Mouse (Mus musculus) limb, embryonic 13.5 days (tissue): Measurements from ENCODE around the gene Lbhd2. TPM values are rescaled to one million over a fixed set of nuclear protein-coding genes. Genes with fewer than 3 reads are reported as not detected.

ENCODE experiments used
- ATAC-seq: fragments of 200-750 bp; cut with Nextera tagmentation; 2 replicates; pipeline ENCODE4 v1.8.0; 2017; ENCODE audit warnings: low read depth, moderate number of reproducible peaks, moderate TSS enrichment; ENCODE audit not compliant: low FRiP score
- H3K27ac ChIP-seq: fragments of 300-500 bp; sonication (generic); 2 replicates; pipeline ENCODE4 v1.5.1; 2015; ENCODE audit warnings: inconsistent platforms, mild to moderate bottlenecking, moderate library complexity
- H3K27me3 ChIP-seq: fragments of 300-500 bp; sonication (generic); 2 replicates; pipeline ENCODE4 v1.6.1; 2015; ENCODE audit warnings: mild to moderate bottlenecking, inconsistent platforms
- H3K36me3 ChIP-seq: fragments of 300-500 bp; sonication (generic); 2 replicates; pipeline ENCODE4 v1.6.1; 2015; ENCODE audit warnings: inconsistent platforms, mild to moderate bottlenecking, moderate library complexity
- H3K4me1 ChIP-seq: fragments of 300-500 bp; sonication (generic); 2 replicates; pipeline ENCODE4 v1.6.1; 2015; ENCODE audit warnings: inconsistent platforms
- H3K4me2 ChIP-seq: fragments of 300-500 bp; sonication (generic); replicated peaks from 2 replicates; pipeline ENCODE4 v1.6.1; 2015; ENCODE audit warnings: inconsistent platforms, mild to moderate bottlenecking, moderate library complexity
- H3K4me3 ChIP-seq: fragments of 300-500 bp; sonication (generic); 2 replicates; pipeline ENCODE4 v1.5.1; 2015; ENCODE audit warnings: moderate library complexity, mild to moderate bottlenecking, inconsistent platforms
- H3K9ac ChIP-seq: fragments of 300-500 bp; sonication (generic); 2 replicates; pipeline ENCODE4 v1.6.1; 2015; ENCODE audit warnings: mild to moderate bottlenecking, inconsistent platforms
- H3K9me3 ChIP-seq: fragments of 300-500 bp; sonication (generic); 2 replicates; pipeline ENCODE4 v1.6.1; 2016; ENCODE audit warnings: inconsistent platforms
- WGBS: fragments of 180-500 bp; shearing (Covaris S2); methylation state at CpG from one replicate; pipeline ENCODE4 v1.1.7; 2015; 5-methylcytosine and 5-hydroxymethylcytosine counted together
- polyA plus RNA-seq: library from polyadenylated mRNA; unstranded; fragments of >200 nt; fragmentation: Nextera tagmentation; extraction: Ambion mirVana; gene quantifications from 2 replicates; pipeline ENCODE4 v1.2.1, GENCODE M21; 2015

The Lbhd2 gene
- polyA plus RNA-seq, 1 experiment from 2014 or later = 9.5 TPM

DNA sequence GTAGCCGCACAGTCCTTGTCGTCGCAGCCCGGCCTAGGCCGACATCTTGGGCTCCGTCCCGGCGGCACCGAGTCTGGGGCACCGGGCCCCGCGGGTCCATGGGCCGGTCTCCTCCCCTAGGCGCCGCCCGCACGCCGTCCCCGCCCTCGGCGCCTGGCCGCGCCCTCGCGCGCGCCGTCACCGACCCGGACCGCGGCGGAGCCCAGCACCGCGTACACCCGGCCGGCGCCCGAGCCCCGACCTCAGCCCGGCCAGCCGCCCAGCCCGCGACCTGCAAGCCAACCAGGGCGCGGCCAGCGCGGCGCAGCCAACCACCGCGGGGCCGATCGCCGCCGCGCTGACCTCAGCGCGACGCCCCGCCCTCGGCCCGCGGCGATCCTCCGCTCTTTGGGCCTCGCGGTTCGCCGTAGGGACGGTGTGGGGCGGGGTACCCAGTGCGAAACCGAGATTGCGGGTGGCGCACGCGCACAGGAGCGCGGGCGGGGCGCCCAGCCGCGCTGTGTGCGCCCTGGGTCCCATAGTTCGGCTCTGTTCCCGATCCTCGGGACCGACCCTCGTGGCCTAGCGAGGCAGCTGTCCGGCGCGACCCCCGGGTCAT lies 29.1 kb upstream of the Lbhd2 start, which contains the start of gene Cdc42bpb:
Gene Cdc42bpb (minus strand): TSS at position 343 of the 598 bp plus-strand sequence.
- H3K9me3 ChIP-seq = no peaks in the 10 kb centered on the region

DNA sequence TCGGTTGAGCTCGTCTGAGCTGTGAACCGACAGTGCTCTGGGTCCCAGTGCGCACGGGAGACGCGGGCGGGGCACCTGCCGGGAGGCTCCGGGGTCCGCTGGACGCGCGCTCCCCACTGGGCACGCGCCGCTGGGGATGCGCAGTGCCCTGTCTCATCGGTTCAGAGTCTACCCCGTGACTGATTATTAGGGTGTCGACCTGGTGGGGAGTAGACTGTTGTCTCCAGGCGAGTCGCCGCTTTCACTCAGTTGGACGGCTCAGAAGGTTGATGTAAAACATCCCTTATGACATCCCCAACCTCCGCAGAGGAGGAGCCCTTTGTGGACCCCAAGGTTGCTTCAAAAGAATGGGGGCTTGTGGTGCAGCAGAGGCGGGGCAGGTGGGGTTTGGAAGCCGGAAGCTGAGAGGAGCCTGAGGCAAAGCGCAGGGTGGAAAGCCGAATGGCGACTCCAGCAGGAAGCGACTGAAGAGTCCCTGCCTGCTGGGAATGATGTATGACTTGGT lies 28.6 kb upstream of the Lbhd2 start:
- H3K4me1 ChIP-seq = peaks cover 20% of the 10 kb centered on the region
- peak overlapping the region; percentile 94 for H3K4me2 ChIP-seq
- no peaks in the 10 kb centered on the region for H3K36me3 ChIP-seq
- peaks cover 9% of the 10 kb centered on the region; the same call in 1 of the 2 replicates for H3K27me3 ChIP-seq
- peak; percentile 64 for ATAC-seq
- H3K9ac ChIP-seq = peak overlapping the region; percentile 93
- under 1% methylated on average over 32 of the region's 32 CpGs for WGBS
- H3K9me3 ChIP-seq = no peaks in the 10 kb centered on the region
- H3K27ac ChIP-seq = no peak overlapping the region
- H3K4me3 ChIP-seq = peak overlapping the region; percentile 97

More for the DNA sequence above, 29.1 kb upstream of the Lbhd2 start, which contains the start of gene Cdc42bpb:
- Histone ChIP-seq H3K9ac (peak within 1 kb of the TSS; percentile 93), H3K4me3 (peak within 1 kb of the TSS; percentile 97), H3K27ac (peak within 1 kb of the TSS; percentile 85), H3K27me3 (peaks cover 9% of the 10 kb centered on the region; the same call in 1 of the 2 replicates), H3K4me2 (peak within 1 kb of the TSS; percentile 94), H3K4me1 (peaks cover 20% of the 10 kb centered on the region), H3K36me3 (no peaks in the 10 kb centered on the region)
- peak; percentile 95 for ATAC-seq
- 0% methylated on average over 85 of the region's 94 CpGs for WGBS

DNA sequence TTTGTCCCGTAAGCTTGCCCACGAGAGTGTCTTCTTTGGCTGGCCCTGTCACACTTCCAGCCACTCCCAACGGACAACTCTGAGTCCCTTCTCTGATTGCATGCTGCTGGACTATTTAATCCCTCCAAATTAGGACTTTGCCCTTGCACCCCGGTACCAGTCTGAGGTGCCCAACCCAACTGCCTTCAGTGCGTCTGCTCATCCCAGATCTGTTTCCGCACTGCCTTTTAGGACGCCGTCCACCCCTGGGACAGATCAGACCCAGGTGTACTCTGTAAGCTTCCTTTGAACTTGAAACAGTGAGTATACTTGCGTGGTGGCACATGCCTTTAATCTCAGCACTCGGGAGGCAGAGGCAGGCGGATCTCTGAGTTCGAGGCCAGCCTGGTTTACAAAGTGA lies 27.8 kb upstream of the Lbhd2 start:
- Histone ChIP-seq H3K4me1 (peaks cover 20% of the 10 kb centered on the region), H3K4me2 (peak overlapping the region; percentile 94), H3K27ac (no peak overlapping the region), H3K27me3 (peaks cover 9% of the 10 kb centered on the region; the same call in 1 of the 2 replicates), H3K36me3 (no peaks in the 10 kb centered on the region), H3K9ac (no peak overlapping the region), H3K9me3 (no peaks in the 10 kb centered on the region), H3K4me3 (peak overlapping the region; percentile 97; the same call in 1 of the 2 replicates)
- WGBS = 76% methylated on average over 12 of the region's 12 CpGs
- ATAC-seq = no peak

DNA sequence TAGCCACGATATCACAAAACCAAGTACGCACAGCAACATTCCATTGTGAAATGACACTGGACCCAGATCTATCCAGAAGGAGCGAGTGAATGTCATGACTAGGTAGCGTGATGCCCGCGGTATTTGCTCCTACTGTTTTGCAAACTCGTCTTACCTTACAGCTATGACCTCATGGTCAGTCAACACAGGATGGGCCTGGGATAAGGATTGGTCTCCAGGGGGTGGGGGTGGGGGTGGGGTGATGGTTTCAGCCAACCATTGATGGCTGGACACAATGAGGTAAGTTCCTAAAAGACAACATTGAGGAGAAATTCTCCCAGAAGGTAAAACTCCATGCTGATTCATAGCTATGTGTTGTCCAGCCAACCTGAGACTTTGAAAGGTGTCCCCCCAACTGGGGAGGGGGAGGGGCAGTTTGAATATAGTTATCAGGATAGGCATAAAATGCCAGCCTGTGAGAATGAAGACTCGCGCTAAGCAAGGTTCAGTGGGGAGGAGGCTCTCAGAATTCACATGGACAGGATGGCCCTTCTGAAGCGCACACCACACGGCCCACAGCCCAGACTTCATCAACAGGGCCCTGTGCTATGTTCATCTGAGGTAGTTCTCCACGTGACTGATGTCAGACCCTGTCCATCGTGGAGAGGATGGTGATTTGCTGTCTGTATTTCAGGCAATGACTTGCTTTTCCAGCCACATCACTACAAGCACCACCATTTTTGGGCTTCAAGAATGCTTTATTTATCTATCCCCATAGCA lies 20.5 kb upstream of the Lbhd2 start:
- Histone ChIP-seq H3K27ac (no peak overlapping the region), H3K4me1 (peaks cover 9% of the 10 kb centered on the region; the same call in 1 of the 2 replicates), H3K36me3 (no peaks in the 10 kb centered on the region), H3K9me3 (no peaks in the 10 kb centered on the region), H3K4me2 (no peak overlapping the region), H3K9ac (no peak overlapping the region), H3K27me3 (no peaks in the 10 kb centered on the region), H3K4me3 (no peak overlapping the region)
- ATAC-seq = no peak
- WGBS = 87% methylated on average over 13 of the region's 13 CpGs

DNA sequence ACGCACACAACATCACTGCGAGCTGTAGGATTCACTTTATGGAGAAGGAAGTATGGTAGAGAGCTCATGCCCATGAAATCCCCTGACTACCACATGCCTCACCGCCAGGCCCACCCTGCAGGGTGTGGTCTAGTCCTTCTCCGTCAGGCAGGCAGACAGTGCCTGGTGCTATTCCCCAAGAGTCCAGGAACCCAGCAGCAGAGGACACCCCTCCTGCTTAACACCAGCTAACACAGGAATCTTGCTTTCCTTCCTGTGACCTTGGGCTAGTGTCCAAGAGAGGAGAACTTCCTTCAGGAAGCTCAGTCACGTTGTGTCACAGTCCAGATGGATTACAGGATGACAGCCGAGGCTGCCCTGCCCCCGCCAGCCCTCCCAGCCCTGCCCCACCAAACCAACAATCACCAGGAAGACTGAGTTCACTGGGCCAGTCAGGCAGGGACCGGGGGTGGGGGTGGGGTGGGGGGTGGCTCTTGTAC lies 19.9 kb upstream of the Lbhd2 start:
- H3K4me2 ChIP-seq = no peak overlapping the region
- 64% methylated on average over 8 of the region's 8 CpGs for WGBS
- no peaks in the 10 kb centered on the region for H3K27me3 ChIP-seq
- H3K9me3 ChIP-seq = no peaks in the 10 kb centered on the region
- H3K27ac ChIP-seq = no peak overlapping the region
- no peak overlapping the region for H3K9ac ChIP-seq
- H3K4me1 ChIP-seq = peaks cover 9% of the 10 kb centered on the region; the same call in 1 of the 2 replicates
- ATAC-seq = peak; percentile 40; the same call in 1 of the 2 replicates
- H3K36me3 ChIP-seq = no peaks in the 10 kb centered on the region
- H3K4me3 ChIP-seq = no peak overlapping the region

DNA sequence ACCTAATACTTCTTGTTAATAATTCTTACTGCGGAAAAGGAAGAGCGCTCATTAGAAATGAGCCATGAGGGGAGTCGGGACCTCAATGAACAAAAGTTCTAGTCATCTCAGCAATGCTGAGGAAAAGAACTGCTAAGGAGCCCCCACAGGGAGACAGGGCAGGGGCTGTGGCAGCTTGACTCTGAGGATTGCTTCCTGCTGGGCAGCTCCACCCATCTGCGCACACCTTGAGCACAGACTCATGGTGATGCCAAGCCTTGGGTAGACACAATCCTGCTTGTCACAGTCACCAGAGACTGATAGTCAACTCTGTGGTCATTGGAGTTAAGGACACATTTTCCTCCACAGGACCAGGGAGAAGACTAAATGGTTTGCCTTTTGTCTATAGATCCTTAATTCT lies 19.5 kb upstream of the Lbhd2 start:
- Histone ChIP-seq H3K9ac (no peak overlapping the region), H3K36me3 (no peaks in the 10 kb centered on the region), H3K27me3 (no peaks in the 10 kb centered on the region), H3K9me3 (no peaks in the 10 kb centered on the region), H3K4me3 (no peak overlapping the region), H3K4me1 (peaks cover 9% of the 10 kb centered on the region; the same call in 1 of the 2 replicates), H3K27ac (no peak overlapping the region), H3K4me2 (no peak overlapping the region)
- 91% methylated on average over 4 of the region's 4 CpGs for WGBS
- no peak for ATAC-seq

DNA sequence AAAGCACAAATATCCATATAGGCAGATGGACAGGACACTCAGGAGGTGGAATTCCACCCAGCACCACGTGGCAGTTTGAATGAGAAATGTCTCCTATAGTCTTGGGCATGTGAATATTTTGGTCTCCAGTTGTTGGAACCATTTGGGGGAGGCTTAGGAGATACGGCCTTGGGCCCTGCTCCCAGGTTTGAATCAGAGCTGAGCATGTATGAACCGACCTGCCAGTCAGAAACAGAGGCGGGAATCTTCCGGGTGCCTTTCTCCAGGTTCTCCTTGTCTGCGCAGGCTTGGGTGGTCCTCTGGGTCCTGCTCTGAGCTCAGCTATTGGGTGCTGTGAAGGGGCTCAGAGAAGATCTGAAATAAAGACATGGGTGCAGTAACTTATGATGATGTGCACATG lies 12.6 kb upstream of the Lbhd2 start:
- no peak overlapping the region for H3K9ac ChIP-seq
- ATAC-seq = no peak
- WGBS = 77% methylated on average over 6 of the region's 6 CpGs

DNA sequence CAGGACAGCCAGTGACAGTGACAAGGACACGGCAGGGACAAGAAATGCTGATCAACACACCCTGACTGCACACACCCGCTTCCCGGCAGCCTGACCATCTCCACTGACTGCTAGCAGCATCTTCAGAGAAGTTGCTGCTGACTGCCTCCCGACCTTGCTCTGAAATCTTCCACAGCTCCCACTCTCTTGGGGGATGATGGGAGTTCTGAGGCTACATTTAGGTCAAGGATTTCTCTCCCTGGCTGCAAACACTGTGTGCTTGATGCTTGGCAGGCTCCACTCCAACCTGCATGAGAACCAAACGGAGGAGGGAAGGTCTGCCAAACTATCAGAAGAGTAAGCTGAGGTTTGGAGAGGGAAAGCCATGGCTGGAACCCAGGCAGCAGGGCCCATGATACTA lies 9.6 kb upstream of the Lbhd2 start:
- Histone ChIP-seq H3K9me3 (no peaks in the 10 kb centered on the region), H3K4me2 (no peak overlapping the region), H3K36me3 (no peaks in the 10 kb centered on the region), H3K27ac (no peak overlapping the region), H3K4me1 (peaks cover 5% of the 10 kb centered on the region; the same call in 1 of the 2 replicates), H3K4me3 (no peak overlapping the region), H3K27me3 (peaks cover 31% of the 10 kb centered on the region), H3K9ac (peak overlapping the region; percentile 13; the same call in 1 of the 2 replicates)
- no peak for ATAC-seq
- 70% methylated on average over 5 of the region's 5 CpGs for WGBS

More for the DNA sequence above, 12.6 kb upstream of the Lbhd2 start:
- H3K27me3 ChIP-seq = peaks cover 20% of the 10 kb centered on the region
- H3K4me2 ChIP-seq = no peak overlapping the region
- no peaks in the 10 kb centered on the region for H3K9me3 ChIP-seq
- no peak overlapping the region for H3K27ac ChIP-seq
- no peaks in the 10 kb centered on the region for H3K4me1 ChIP-seq
- H3K36me3 ChIP-seq = no peaks in the 10 kb centered on the region
- H3K4me3 ChIP-seq = no peak overlapping the region

DNA sequence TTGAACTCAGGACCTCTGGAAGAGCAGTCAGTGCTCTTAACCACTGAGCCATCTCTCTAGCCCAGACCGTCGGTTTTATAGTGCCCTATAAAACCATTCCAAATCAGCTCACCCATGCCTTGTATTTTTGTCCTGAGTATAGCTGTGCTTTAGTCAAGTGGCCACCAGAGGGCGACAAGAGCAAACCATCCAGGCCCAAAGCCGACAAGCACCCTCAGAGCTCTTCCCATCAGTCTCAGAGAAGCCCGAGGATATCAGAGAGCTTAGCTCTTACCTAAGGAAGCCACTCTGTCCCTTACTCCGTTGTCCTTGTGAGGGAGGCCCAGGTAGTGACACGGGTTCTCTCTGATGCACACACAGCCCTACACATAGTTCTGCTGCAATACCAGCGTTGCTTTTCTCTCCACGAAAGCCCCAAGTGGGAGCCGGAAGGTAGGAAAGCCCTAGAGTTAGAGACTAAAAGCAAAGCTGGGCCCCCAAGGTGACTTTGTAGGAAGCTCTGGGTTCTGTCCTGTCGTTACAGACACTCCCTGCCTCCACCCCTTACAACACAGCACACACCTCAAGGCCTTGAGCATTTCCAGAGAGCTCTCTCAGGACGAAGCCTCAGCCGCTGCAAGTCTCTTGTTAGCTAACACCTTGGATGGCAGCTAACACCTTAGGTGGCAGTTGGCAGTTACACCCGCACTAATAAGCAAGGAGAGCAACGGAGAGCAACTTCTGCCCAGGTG lies 5.0 kb upstream of the Lbhd2 start:
- peaks cover 55% of the 10 kb centered on the region for H3K27me3 ChIP-seq
- no peak overlapping the region for H3K4me2 ChIP-seq
- peaks cover 8% of the 10 kb centered on the region for H3K4me1 ChIP-seq
- peak; percentile 68; the same call in 1 of the 2 replicates for ATAC-seq
- H3K9me3 ChIP-seq = no peaks in the 10 kb centered on the region
- WGBS = 13% methylated on average over 15 of the region's 15 CpGs
- H3K9ac ChIP-seq = no peak overlapping the region
- H3K36me3 ChIP-seq = no peaks in the 10 kb centered on the region
- H3K4me3 ChIP-seq = no peak overlapping the region
- H3K27ac ChIP-seq = no peak overlapping the region

DNA sequence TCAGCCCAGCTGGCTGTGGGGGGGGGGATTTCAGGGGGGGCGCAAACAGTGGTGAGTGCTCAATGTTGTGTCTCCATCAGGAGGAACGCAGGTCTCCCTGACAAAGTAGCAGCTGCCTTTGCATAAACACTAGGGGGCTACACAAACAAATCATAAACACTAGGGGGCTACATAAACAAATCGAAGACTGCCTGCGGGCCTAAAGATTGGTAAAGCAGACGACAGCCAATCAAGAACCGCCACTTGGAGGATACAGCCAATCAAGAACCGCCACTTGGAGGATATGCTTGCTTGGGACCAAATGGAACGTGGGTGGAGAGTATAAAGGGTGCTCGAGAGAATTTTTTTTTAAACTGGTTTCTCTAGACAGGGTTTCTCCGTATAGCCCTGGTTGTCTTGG lies 1.7 kb upstream of the Lbhd2 start:
- no peak overlapping the region for H3K4me3 ChIP-seq
- no peak overlapping the region for H3K27ac ChIP-seq
- H3K36me3 ChIP-seq = no peaks in the 10 kb centered on the region
- H3K27me3 ChIP-seq = peaks cover 66% of the 10 kb centered on the region
- peaks cover 12% of the 10 kb centered on the region for H3K4me1 ChIP-seq
- no peak overlapping the region for H3K4me2 ChIP-seq
- no peaks in the 10 kb centered on the region for H3K9me3 ChIP-seq
- ATAC-seq = no peak
- H3K9ac ChIP-seq = no peak overlapping the region
- WGBS = 53% methylated on average over 10 of the region's 10 CpGs

DNA sequence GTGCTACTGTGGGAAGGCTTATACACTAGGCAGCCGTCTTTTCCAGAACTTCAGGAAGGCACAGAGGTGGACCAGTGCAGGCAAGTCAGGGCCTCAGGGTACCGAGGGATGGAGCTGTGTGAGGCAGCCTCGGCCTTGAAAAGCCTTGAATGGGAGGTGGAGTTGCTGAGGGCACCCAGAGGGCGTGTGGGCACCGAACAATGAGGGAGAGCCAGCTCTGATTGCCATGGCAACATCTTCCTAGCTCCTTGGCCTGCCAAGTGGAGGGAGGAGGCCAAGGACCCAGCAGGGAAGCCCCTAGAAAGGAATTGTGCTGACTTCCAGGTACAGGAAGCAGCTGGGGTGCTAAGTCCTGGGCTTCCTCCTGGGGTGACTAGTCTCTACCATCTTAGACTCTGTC lies 3.0 kb downstream of the Lbhd2 start:
- Histone ChIP-seq H3K36me3 (no peaks in the 10 kb centered on the region), H3K4me3 (no peak overlapping the region), H3K27me3 (peaks cover 57% of the 10 kb centered on the region), H3K4me1 (peaks cover 33% of the 10 kb centered on the region), H3K9ac (no peak overlapping the region), H3K27ac (no peak overlapping the region), H3K9me3 (no peaks in the 10 kb centered on the region), H3K4me2 (no peak overlapping the region)
- 35% methylated on average over 5 of the region's 5 CpGs for WGBS
- ATAC-seq = no peak
